Mouse (Mus musculus): ENCODE measurements around the gene Mrap. TPM values are rescaled to one million over a fixed set of nuclear protein-coding genes. Genes with fewer than 3 reads are reported as not detected.

Mrap gene
- total and polyA plus RNA-seq, 3 experiments: 0.33 TPM; not detected in 2

DNA sequence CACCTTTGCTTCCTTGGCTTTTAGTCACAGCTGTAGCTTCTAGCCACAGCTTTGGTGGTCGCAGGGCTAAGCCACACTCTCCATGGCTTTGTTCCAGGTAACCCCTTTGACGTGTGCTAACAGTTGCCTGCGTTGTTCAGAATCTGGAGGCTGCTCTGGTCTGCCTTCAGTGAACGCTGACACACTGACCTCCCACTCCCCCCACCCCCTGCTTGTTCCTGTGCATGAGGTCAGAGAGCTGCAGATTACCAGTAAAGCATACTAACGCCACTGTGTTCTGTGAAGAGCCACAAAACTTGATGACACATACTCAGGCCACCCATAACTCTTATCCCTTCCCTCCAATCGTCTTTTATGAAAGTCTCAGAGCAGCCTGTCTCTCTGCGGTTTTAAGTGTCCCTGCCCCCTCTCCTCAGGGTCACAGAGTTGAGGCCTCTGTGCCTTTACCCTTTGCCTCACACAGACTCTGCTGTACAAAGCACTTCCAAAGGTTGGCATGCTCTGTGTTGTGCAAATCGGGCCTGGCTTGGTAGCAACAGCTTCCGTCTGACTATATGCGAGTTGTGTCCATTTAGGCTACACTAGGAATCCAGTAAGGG is 1.2 kb upstream of the Mrap start:
- TF ChIP-seq GATA2 (IDR thresholded peaks at IDR 0.05; ENCODE audit: borderline replicate concordance, low read depth, low read length) (no peak), POLR2AphosphoS5 (IDR thresholded peaks at IDR 0.05; ENCODE audit: insufficient replicate concordance, low read depth, low read length) (no peak), GATA1 (IDR thresholded peaks at IDR 0.05; ENCODE audit: borderline replicate concordance, low read length) (no peak), TAL1 (conservative IDR thresholded peaks at IDR 0.05; ENCODE audit: low read depth, low read length) (no peak), CTCF (IDR thresholded peaks at IDR 0.05; ENCODE audit: low read depth, low read length) (no peak)
- ATAC-seq (ENCODE audit: extremely low read depth, insufficient number of reproducible peaks, low FRiP score, poor library complexity, severe bottlenecking) (no peak), DNase-seq (ENCODE audit: low spot score) (no peak)
- no peaks in the 10 kb centered on the region for H3K4me1 ChIP-seq (ENCODE audit: insufficient read depth, low read depth, low read length)
- no peak overlapping the region for H3K4me3 ChIP-seq (ENCODE audit: low read depth, low read length)
- peaks cover 7% of the 10 kb centered on the region for H3K27me3 ChIP-seq (ENCODE audit: insufficient read depth, low read length)
- H3K9me3 ChIP-seq (replicated peaks): no peaks in the 10 kb centered on the region
- H3K36me3 ChIP-seq (replicated peaks): no peaks in the 10 kb centered on the region

- TF ChIP-seq TAL1 (conservative IDR thresholded peaks at IDR 0.05; ENCODE audit: low read depth, low read length) (no peak), POLR2AphosphoS5 (IDR thresholded peaks at IDR 0.05; ENCODE audit: insufficient replicate concordance, low read depth, low read length) (no peak), CTCF (IDR thresholded peaks at IDR 0.05; ENCODE audit: low read depth, low read length) (no peak)
- ATAC-seq (ENCODE audit: extremely low read depth, insufficient number of reproducible peaks, low FRiP score, poor library complexity, severe bottlenecking) (no peak), DNase-seq (ENCODE audit: low spot score) (no peak)
- Histone ChIP-seq H3K4me3 (ENCODE audit: low read depth, low read length) (no peak overlapping the region), H3K36me3 (replicated peaks) (peaks cover 34% of the 10 kb centered on the region), H3K4me1 (ENCODE audit: insufficient read depth, low read depth, low read length) (0 out of 2 replicates have a peak, but pooled peaks cover 3% of the 10 kb centered on the region), H3K27me3 (ENCODE audit: insufficient read depth, low read length) (peaks cover 9% of the 10 kb centered on the region), H3K9me3 (replicated peaks) (no peaks in the 10 kb centered on the region)
Measured at GRCm38 (mm10) chr16:90747143-90747542, 9.1 kb downstream of the Mrap start.

- Histone ChIP-seq H3K4me1 (ENCODE audit: insufficient read depth, low read depth, low read length) (0 out of 2 replicates have a peak, but pooled peaks cover 3% of the 10 kb centered on the region), H3K9me3 (replicated peaks) (no peaks in the 10 kb centered on the region), H3K36me3 (replicated peaks) (peaks cover 45% of the 10 kb centered on the region), H3K4me3 (ENCODE audit: low read depth, low read length) (no peak overlapping the region), H3K27me3 (ENCODE audit: insufficient read depth, low read length) (0 out of 2 replicates have a peak, but pooled peaks cover 5% of the 10 kb centered on the region)
- TF ChIP-seq GATA2 (IDR thresholded peaks at IDR 0.05; ENCODE audit: borderline replicate concordance, low read depth, low read length) (no peak), GATA1 (IDR thresholded peaks at IDR 0.05; ENCODE audit: borderline replicate concordance, low read length) (no peak), POLR2AphosphoS5 (IDR thresholded peaks at IDR 0.05; ENCODE audit: insufficient replicate concordance, low read depth, low read length) (no peak), TAL1 (conservative IDR thresholded peaks at IDR 0.05; ENCODE audit: low read depth, low read length) (no peak), CTCF (IDR thresholded peaks at IDR 0.05; ENCODE audit: low read depth, low read length) (no peak)
- ATAC-seq (ENCODE audit: extremely low read depth, insufficient number of reproducible peaks, low FRiP score, poor library complexity, severe bottlenecking) (no peak), DNase-seq (ENCODE audit: low spot score) (no peak)
Measured at GRCm38 (mm10) chr16:90748169-90748568, 10.2 kb downstream of the Mrap start.

DNA sequence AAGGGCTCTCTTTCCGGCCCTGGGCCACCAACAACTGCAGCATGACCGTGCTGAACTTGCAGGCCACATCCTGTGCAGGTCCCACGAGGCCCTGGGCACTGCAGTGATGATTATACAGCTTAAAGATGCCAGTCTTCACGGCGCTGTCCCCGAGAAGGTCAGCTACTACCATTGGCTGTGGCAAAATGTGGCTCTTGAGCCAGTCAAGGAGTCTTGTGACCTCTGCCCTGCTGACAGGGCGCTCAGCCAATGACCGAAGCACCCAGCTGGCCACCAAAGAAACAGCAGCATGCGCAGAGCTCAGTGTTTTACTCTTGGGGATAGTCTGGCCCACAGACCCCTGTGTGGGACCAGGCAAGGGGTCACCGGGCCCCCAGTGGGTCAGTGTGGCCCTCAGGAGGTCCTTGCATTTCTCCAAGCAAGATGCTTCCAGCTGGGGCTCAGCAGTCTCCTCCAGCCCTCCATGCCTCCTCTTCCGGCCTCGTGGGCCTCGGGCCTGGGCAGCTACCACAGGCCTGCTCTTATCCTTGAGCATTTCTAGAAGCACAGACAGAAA is 15.5 kb downstream of the Mrap start:
- TF ChIP-seq CTCF (IDR thresholded peaks at IDR 0.05; ENCODE audit: low read depth, low read length) (no peak), GATA2 (IDR thresholded peaks at IDR 0.05; ENCODE audit: borderline replicate concordance, low read depth, low read length) (no peak)
- Histone ChIP-seq H3K4me3 (ENCODE audit: low read depth, low read length) (no peak overlapping the region), H3K9me3 (replicated peaks) (no peaks in the 10 kb centered on the region), H3K36me3 (replicated peaks) (peaks cover 92% of the 10 kb centered on the region), H3K27me3 (ENCODE audit: insufficient read depth, low read length) (no peaks in the 10 kb centered on the region), H3K4me1 (ENCODE audit: insufficient read depth, low read depth, low read length) (0 out of 2 replicates have a peak, but pooled peaks cover 3% of the 10 kb centered on the region)
- ATAC-seq (ENCODE audit: extremely low read depth, insufficient number of reproducible peaks, low FRiP score, poor library complexity, severe bottlenecking) (no peak), DNase-seq (ENCODE audit: low spot score) (no peak)

- Histone ChIP-seq H3K36me3 (replicated peaks) (peaks cover 94% of the 10 kb centered on the region), H3K27me3 (ENCODE audit: insufficient read depth, low read length) (no peaks in the 10 kb centered on the region), H3K9me3 (replicated peaks) (no peaks in the 10 kb centered on the region), H3K4me3 (ENCODE audit: low read depth, low read length) (no peak overlapping the region), H3K4me1 (ENCODE audit: insufficient read depth, low read depth, low read length) (no peaks in the 10 kb centered on the region; the same call in 1 of the 2 replicates)
- DNase-seq (ENCODE audit: low spot score) (no peak), ATAC-seq (ENCODE audit: extremely low read depth, insufficient number of reproducible peaks, low FRiP score, poor library complexity, severe bottlenecking) (no peak)
- TF ChIP-seq TAL1 (conservative IDR thresholded peaks at IDR 0.05; ENCODE audit: low read depth, low read length) (no peak), POLR2AphosphoS5 (IDR thresholded peaks at IDR 0.05; ENCODE audit: insufficient replicate concordance, low read depth, low read length) (no peak), GATA1 (IDR thresholded peaks at IDR 0.05; ENCODE audit: borderline replicate concordance, low read length) (no peak), CTCF (IDR thresholded peaks at IDR 0.05; ENCODE audit: low read depth, low read length) (no peak), GATA2 (IDR thresholded peaks at IDR 0.05; ENCODE audit: borderline replicate concordance, low read depth, low read length) (no peak)
Measured at GRCm38 (mm10) chr16:90759335-90759734, 21.3 kb downstream of the Mrap start.

DNA sequence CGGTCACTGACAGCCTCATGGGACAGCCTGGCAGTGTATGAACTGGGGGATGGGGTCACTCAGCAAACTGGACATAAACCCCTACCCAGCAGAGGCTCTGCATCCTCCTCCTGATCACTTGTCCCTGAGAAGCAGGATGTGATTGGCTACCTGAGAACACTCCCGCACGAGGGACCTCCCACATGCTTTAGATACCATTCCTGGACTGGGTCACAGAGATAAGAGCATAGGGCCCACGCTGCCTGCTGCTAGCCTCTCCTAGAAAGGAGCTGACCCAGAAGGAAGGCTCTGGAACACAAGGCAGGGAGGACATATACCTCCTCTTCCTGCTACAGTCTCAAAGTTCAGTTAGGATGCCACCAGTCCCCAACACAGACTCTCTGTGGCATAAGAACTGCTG is 22.5 kb downstream of the Mrap start:
- Histone ChIP-seq H3K9me3 (replicated peaks) (no peaks in the 10 kb centered on the region), H3K4me3 (ENCODE audit: low read depth, low read length) (no peak overlapping the region), H3K4me1 (ENCODE audit: insufficient read depth, low read depth, low read length) (no peaks in the 10 kb centered on the region; the same call in 1 of the 2 replicates), H3K36me3 (replicated peaks) (peaks cover 90% of the 10 kb centered on the region), H3K27me3 (ENCODE audit: insufficient read depth, low read length) (no peaks in the 10 kb centered on the region)
- ATAC-seq (ENCODE audit: extremely low read depth, insufficient number of reproducible peaks, low FRiP score, poor library complexity, severe bottlenecking) (no peak), DNase-seq (ENCODE audit: low spot score) (no peak)
- TF ChIP-seq CTCF (IDR thresholded peaks at IDR 0.05; ENCODE audit: low read depth, low read length) (no peak), GATA1 (IDR thresholded peaks at IDR 0.05; ENCODE audit: borderline replicate concordance, low read length) (no peak)
